Mouse (Mus musculus) layer of hippocampus, adult 18-20 months (tissue): ENCODE results near the gene Cyth4. TPM values are rescaled to one million over a fixed set of nuclear protein-coding genes. Genes with fewer than 3 reads are reported as not detected.

Source experiments
- DNase-seq, 2 experiments: peaks; one replicate each; pipeline ENCODE4 v3.0.0; 2022; ENCODE audit warnings: low spot score in 2 of 2
- long read RNA-seq: library from polyadenylated mRNA; stranded (forward); transcript quantifications from one replicate; pipeline ENCODE4 v2.0.0, GENCODE M21; 2021
- total RNA-seq, 2 experiments: library from RNA; stranded (reverse); gene quantifications; 2 replicates each; pipeline ENCODE4 v1.2.3; 2021

The Cyth4 gene
- 10 to 100 TPM; 20.0 to 26.3 TPM for total RNA-seq
- long read RNA-seq, transcript Cyth4-201 (13 exons, 2,791 nt), result major isoform, 6 of 18 reads
- long read RNA-seq, partial matches to known transcripts, result 6 of 18 reads
- long read RNA-seq, other reads (novel, unspliced or antisense), result 6 of 18 reads

GRCm38 (mm10) chr15:78596914-78597313, at the start of gene Cyth4:
Gene Cyth4, plus strand, starts transcription at chr15:78597047.
- DNase-seq, result no peak

GRCm38 (mm10) chr15:78547415-78548335, 49.2 kb upstream of the Cyth4 start:
- DNase-seq, result no peak

GRCm38 (mm10) chr15:78548336-78548665, 48.5 kb upstream of the Cyth4 start:
- DNase-seq, result no peak

- DNase-seq, result no peak
Measured at GRCm38 (mm10) chr15:78548711-78549110, 48.1 kb upstream of the Cyth4 start.

GRCm38 (mm10) chr15:78549189-78549734, 47.6 kb upstream of the Cyth4 start:
- DNase-seq, result no peak

GRCm38 (mm10) chr15:78554545-78555313, 42.1 kb upstream of the Cyth4 start:
- peak in 1 of 2 experiments; percentile 47 for DNase-seq

GRCm38 (mm10) chr15:78557693-78558535, 38.9 kb upstream of the Cyth4 start:
- DNase-seq, result no peak

- DNase-seq, result no peak
Measured at GRCm38 (mm10) chr15:78559141-78559979, 37.5 kb upstream of the Cyth4 start.

GRCm38 (mm10) chr15:78563344-78563743, 33.5 kb upstream of the Cyth4 start:
- no peak for DNase-seq

- no peak for DNase-seq
Measured at GRCm38 (mm10) chr15:78563937-78564336, 32.9 kb upstream of the Cyth4 start.

GRCm38 (mm10) chr15:78564764-78565435, 31.9 kb upstream of the Cyth4 start:
- DNase-seq, result no peak

GRCm38 (mm10) chr15:78567608-78568120, 29.2 kb upstream of the Cyth4 start:
- DNase-seq, result no peak

GRCm38 (mm10) chr15:78570170-78570569, 26.7 kb upstream of the Cyth4 start:
- no peak for DNase-seq

GRCm38 (mm10) chr15:78571554-78572269, 25.1 kb upstream of the Cyth4 start:
- DNase-seq, result no peak

GRCm38 (mm10) chr15:78572270-78572600, 24.6 kb upstream of the Cyth4 start:
- no peak for DNase-seq

GRCm38 (mm10) chr15:78572658-78573397, 24.0 kb upstream of the Cyth4 start, which contains the start of gene Rac2:
Gene Rac2, minus strand, starts transcription at chr15:78572783.
- DNase-seq, result no peak

GRCm38 (mm10) chr15:78576284-78576810, 20.5 kb upstream of the Cyth4 start:
- DNase-seq, result no peak
